Mouse (Mus musculus) layer of hippocampus, postnatal 25 days (tissue): ENCODE data around the gene Abca4. TPM values are rescaled to one million over a fixed set of nuclear protein-coding genes. Genes with fewer than 3 reads are reported as not detected.
"Not testable (repeated sequence)": the region's sequence is repeated elsewhere in the genome, so short reads cannot be mapped to it uniquely, and the experiment has no call there.

Source experiments
- DNase-seq, 2 experiments: peaks; one replicate each; pipeline ENCODE4 v3.0.0; 2022; ENCODE audit warnings: mixed read lengths in 2 of 2, low spot score in 1 of 2; ENCODE audit errors: extremely low spot score in 1 of 2
- total RNA-seq, 2 experiments: library from RNA; stranded (reverse); gene quantifications; 2 replicates each; pipeline ENCODE4 v1.2.3; 2021

Gene Abca4
- total RNA-seq, 2 experiments from 2014 or later: 0.98 to 2.3 TPM

DNA sequence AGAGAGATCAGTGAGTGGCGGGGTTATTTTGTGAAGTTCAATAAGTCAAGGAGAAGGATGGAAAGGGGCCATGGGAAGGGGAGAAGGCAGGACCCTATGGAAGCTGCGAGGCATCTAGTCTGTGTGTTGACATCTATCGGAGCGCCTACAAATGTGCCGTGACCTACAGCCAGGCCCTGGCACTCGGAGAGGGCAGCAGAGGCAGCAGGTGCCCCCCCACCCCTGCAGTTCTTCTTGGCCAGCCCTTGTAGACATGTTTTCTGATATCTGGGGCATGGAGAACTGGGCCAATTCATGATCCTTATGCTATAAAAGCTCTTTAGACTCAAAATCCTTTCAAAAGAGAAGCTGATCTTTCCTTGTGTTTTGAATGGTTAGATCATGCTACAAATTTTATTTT lies 163.5 kb downstream of the Abca4 start:
- DNase-seq: no peak

DNA sequence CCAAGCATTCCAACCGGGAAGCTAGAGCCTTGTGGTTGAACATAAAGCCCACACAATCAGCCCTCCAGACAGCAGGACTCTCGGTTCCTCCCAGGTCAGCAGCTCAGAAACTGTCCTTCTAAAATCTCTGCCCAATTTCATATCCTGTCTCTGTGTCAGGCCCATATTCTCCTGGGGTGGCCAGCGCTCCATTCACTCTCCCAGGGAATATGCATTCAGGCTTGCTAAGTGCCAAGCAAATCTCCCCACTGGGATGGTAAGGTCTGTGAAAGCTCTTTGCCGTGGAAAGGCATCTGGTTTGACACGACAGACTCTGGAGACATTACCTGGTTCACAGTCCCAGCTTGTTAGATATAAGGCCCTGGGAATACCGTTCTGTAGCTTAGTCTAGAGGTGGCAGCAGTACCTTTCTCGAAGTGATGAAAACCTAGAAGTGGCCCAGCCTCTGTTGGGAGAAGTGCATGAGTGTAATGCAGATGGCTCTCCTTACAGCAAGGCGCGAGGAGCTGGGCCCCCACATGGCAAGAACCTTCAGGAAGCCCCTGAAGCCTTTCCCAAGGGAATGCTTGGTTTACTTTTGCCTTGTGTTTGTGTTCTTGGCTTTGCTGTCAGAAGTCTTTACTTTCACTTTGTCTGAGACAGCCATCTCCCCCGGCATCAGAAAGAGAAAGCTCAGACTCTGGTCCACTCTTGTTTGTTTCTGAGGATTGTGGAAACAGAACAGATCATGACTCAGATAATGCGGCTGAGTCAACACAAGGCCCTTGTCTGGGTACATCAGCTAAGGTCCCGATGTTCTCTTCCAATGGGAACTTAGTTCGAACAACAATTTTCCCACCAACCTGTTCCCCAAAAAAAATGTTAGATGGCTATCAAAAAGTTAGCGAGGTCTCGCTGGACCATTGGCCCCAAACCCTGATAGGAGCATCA lies 164.3 kb downstream of the Abca4 start:
- DNase-seq: no peak

- DNase-seq: no peak
Measured at GRCm38 (mm10) chr3:122209511-122209910, 165.3 kb downstream of the Abca4 start.

DNA sequence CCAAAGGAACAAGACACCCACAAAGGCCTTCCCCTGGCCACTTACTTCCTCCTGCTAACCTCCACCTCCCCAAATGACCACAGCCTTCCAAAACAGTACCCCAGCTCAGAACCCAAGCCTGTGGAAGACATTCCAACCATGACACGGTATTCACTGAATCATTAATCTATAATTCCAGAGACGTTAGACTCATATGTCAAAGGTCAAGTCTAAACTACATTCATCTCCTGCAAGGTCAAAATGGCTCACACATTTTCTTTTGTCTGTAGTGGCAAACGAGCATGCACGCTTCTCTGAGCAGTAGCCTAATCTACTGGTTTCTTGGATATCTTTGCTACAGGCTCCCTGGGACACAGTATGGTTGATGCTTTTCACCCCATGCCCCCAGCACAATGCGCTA lies 166.2 kb downstream of the Abca4 start:
- no peak for DNase-seq

DNA sequence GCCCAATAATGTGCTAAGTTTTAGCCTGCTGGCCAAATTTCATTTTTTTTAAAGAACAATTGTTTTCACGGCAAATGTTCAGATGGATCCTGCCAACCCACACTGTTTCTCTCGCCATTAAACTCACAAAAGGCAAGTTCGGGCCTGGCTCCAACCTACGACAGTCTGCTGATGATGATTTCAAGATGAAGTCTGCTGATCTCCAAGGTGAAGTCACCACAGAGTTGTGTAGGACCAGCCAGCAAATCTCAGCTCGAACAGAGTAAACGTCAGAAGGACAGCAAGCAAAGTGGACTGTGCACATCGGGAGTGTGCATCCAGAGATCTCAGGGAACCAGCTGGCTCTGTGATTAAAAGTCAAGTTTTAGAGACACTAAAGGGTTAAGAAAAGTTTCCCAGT lies 166.6 kb downstream of the Abca4 start:
- DNase-seq: no peak

GRCm38 (mm10) chr3:122211446-122212125 lies 167.3 kb downstream of the Abca4 start:
- DNase-seq: no peak

- no peak for DNase-seq
Measured at GRCm38 (mm10) chr3:122221240-122222036, 177.2 kb downstream of the Abca4 start.

DNA sequence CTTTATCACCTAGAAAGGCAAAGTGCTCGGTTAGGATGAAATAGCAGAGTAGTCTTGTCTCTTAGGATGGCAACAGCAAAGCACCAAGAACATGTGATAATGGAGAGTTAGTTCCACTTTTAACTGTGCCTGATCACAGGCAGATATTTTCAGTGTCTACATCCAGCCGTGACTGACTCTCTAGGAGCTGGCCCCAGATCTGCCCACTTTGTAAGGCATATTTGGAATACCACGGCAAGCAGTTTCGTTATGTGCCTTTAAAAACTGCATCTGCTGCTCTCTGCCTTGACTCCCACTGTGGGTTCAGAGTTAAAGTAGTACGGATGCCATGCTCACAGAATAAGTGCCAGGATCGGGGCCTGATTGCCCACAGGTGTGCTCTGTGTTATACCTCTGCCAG lies 182.7 kb downstream of the Abca4 start:
- DNase-seq: not testable (repeated sequence)

Other genes starting within 250 kb of the Abca4 start
- gene Abcd3, start 229.1 kb upstream of the Abca4 start, total RNA-seq: 10 to 100 TPM; 58.7 to 64.8 TPM
- gene Arhgap29, start 91.9 kb upstream of the Abca4 start, total RNA-seq: 10 to 100 TPM; 15.9 to 18.4 TPM
- 10 to 100 TPM; 65.5 to 95.4 TPM for gene Gclm, start 201.1 kb downstream of the Abca4 start, total RNA-seq
- gene Dnttip2, start 229.9 kb downstream of the Abca4 start, total RNA-seq: 10 to 100 TPM; 30.8 to 35.0 TPM
- gene Bcar3, start 249.7 kb downstream of the Abca4 start, total RNA-seq: 1 to 10 TPM; 8.4 to 9.3 TPM